Mouse (Mus musculus) ES-CJ7 (cell line): ENCODE measurements around the gene 4921524J17Rik.

Experiments used
- DNase-seq: peaks from one replicate; pipeline ENCODE4 v3.0.0; 2011; ENCODE audit warnings: low read depth, low spot score

Gene 4921524J17Rik

GRCm38 (mm10) chr8:85380824-85381209 lies 51.8 kb downstream of the 4921524J17Rik start:
- DNase-seq = no peak

- no peak for DNase-seq
Measured at GRCm38 (mm10) chr8:85380123-85380823, 52.4 kb downstream of the 4921524J17Rik start.

- no peak for DNase-seq
Measured at GRCm38 (mm10) chr8:85379142-85379781, 53.4 kb downstream of the 4921524J17Rik start.

GRCm38 (mm10) chr8:85376516-85376915 lies 56.1 kb downstream of the 4921524J17Rik start:
- no peak for DNase-seq

GRCm38 (mm10) chr8:85374286-85374685 lies 58.3 kb downstream of the 4921524J17Rik start:
- DNase-seq = no peak

GRCm38 (mm10) chr8:85373435-85374039 lies 59.1 kb downstream of the 4921524J17Rik start:
- no peak for DNase-seq

- no peak for DNase-seq
Measured at GRCm38 (mm10) chr8:85372465-85372839, 60.2 kb downstream of the 4921524J17Rik start.

- no peak for DNase-seq
Measured at GRCm38 (mm10) chr8:85371736-85372464, 60.7 kb downstream of the 4921524J17Rik start.

GRCm38 (mm10) chr8:85365176-85365575 lies 67.5 kb downstream of the 4921524J17Rik start:
- DNase-seq = no peak

GRCm38 (mm10) chr8:85364628-85365027 lies 68.0 kb downstream of the 4921524J17Rik start:
- no peak for DNase-seq

- DNase-seq = no peak
Measured at GRCm38 (mm10) chr8:85363406-85363805, 69.2 kb downstream of the 4921524J17Rik start.

GRCm38 (mm10) chr8:85362211-85362610 lies 70.4 kb downstream of the 4921524J17Rik start:
- DNase-seq = no peak
